Mouse (Mus musculus) thymus, adult 2 months (tissue): Measurements from ENCODE around the gene Irx2. TPM values are rescaled to one million over a fixed set of nuclear protein-coding genes. Genes with fewer than 3 reads are reported as not detected.

ENCODE experiments used
- DNase-seq: peaks from one replicate; pipeline ENCODE4 v3.0.0; 2021
- H3K27ac ChIP-seq: fragments of 200-500 bp; 2 replicates; pipeline ENCODE4 v1.5.1; 2012; ENCODE audit warnings: low read length, control low read depth; ENCODE audit not compliant: control insufficient read depth, insufficient read depth
- H3K27me3 ChIP-seq: fragments of 200-500 bp; 2 replicates; pipeline ENCODE4 v1.6.1; 2012; ENCODE audit warnings: mild to moderate bottlenecking, low read length, moderate library complexity, mixed read lengths; ENCODE audit not compliant: control insufficient read depth, insufficient read depth
- H3K36me3 ChIP-seq: fragments of 200-500 bp; 2 replicates; pipeline ENCODE4 v1.6.1; 2012; ENCODE audit warnings: mild to moderate bottlenecking, low read length, moderate library complexity; ENCODE audit not compliant: control insufficient read depth, insufficient read depth
- H3K4me1 ChIP-seq: fragments of 200-500 bp; replicated peaks from 2 replicates; pipeline ENCODE4 v1.6.1; 2012; ENCODE audit warnings: low read length; ENCODE audit not compliant: control insufficient read depth, insufficient read depth
- H3K4me3 ChIP-seq: fragments of 200-500 bp; 2 replicates; pipeline ENCODE4 v1.5.1; 2012; ENCODE audit warnings: mild to moderate bottlenecking, low read length, control low read depth, moderate library complexity; ENCODE audit not compliant: control insufficient read depth, insufficient read depth
- CTCF ChIP-seq: fragments of 200-500 bp; IDR thresholded peaks from 2 replicates; pipeline ENCODE4 v1.5.1; 2012; ENCODE audit warnings: mild to moderate bottlenecking, control low read depth, low read length, moderate library complexity, borderline replicate concordance; ENCODE audit not compliant: control insufficient read depth, poor library complexity, insufficient read depth; ENCODE audit errors: extremely low read depth
- POLR2A ChIP-seq: fragments of 200-500 bp; IDR thresholded peaks from 2 replicates; pipeline ENCODE4 v1.6.1; 2012; ENCODE audit warnings: mild to moderate bottlenecking, low read length, control low read depth, moderate library complexity; ENCODE audit not compliant: control insufficient read depth, poor library complexity, insufficient read depth; ENCODE audit errors: extremely low read depth
- WGBS: fragments of 180-500 bp; shearing (Covaris S2); methylation state at CpG from one replicate; pipeline ENCODE4 v1.1.7; 2018; 5-methylcytosine and 5-hydroxymethylcytosine counted together
- polyA plus RNA-seq: library from polyadenylated mRNA; depleted of rRNA; stranded (reverse); fragments of >200 nt; gene quantifications from 2 replicates; pipeline ENCODE4 v1.2.3, GENCODE M21; 2012

The Irx2 gene
- polyA plus RNA-seq, 1 experiment: 1.2 TPM

- Histone ChIP-seq H3K36me3 (no peaks in the 10 kb centered on the region), H3K4me1 (no peaks in the 10 kb centered on the region), H3K4me3 (no peak overlapping the region), H3K27ac (no peak overlapping the region), H3K27me3 (no peaks in the 10 kb centered on the region)
- WGBS: 36% methylated on average over 1 of the region's 1 CpGs
- no peak for TF ChIP-seq POLR2A
- no peak for TF ChIP-seq CTCF
- DNase-seq: no peak
Measured at GRCm38 (mm10) chr13:72656447-72656846, 27.8 kb downstream of the Irx2 start.

- 95% methylated on average over 1 of the region's 1 CpGs for WGBS
- no peak for TF ChIP-seq CTCF
- TF ChIP-seq POLR2A: no peak
- no peak overlapping the region for H3K4me3 ChIP-seq
- no peaks in the 10 kb centered on the region for H3K4me1 ChIP-seq
- H3K27me3 ChIP-seq: no peaks in the 10 kb centered on the region
- H3K27ac ChIP-seq: no peak overlapping the region
- H3K36me3 ChIP-seq: no peaks in the 10 kb centered on the region
- DNase-seq: no peak
Measured at GRCm38 (mm10) chr13:72675826-72676225, 47.2 kb downstream of the Irx2 start.
